Mouse (Mus musculus) spleen, adult 18-20 months (tissue): ENCODE data around the gene Sipa1l2.
"Not testable (repeated sequence)": the region's sequence is repeated elsewhere in the genome, so short reads cannot be mapped to it uniquely, and the experiment has no call there.

ENCODE experiments used
- DNase-seq, 2 experiments: peaks; one replicate each; pipeline ENCODE4 v3.0.0; 2022; ENCODE audit warnings: mixed read lengths in 2 of 2

Sipa1l2 gene

DNA sequence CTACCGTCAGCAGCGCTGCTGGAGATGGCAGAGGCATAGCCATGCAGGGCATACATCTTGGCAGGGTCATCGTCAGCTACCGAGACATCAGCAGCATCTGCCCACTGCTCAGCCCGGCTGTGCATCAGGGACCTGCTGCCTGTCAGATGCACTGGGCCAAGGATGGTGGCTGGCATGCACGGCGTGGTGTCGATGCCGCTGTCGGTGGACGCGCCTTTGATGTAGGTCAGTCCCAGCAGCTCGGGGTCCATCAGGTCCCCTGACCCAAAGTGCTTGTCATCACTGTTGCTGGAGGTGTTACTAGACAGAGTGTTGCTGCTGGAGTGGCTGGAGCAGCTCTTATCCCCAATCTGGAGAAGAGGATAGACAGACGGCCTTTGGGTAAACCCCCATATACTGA, 122.1 kb downstream of the Sipa1l2 start:
- no peak for DNase-seq

GRCm38 (mm10) chr8:125446236-125446635, 123.4 kb downstream of the Sipa1l2 start:
- no peak for DNase-seq

DNA sequence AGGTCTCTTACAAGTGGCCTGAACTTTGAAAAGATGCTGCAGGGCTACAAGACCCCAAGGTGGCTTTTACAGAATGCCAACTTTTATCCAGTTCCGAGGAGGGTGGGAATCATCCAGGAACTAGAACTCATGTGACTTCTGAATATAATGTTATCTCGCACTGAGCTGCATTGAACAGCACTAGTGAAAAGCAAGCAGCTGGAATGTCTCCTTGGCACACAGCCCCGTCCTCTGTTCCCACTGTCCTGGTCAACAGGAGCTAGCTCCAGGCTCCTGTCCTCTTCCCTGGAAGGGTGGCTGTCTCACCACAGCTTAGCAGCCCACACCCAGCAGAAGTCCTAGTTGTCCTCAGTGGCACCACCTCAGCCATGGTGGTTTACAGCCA, 124.4 kb downstream of the Sipa1l2 start:
- DNase-seq: no peak

DNA sequence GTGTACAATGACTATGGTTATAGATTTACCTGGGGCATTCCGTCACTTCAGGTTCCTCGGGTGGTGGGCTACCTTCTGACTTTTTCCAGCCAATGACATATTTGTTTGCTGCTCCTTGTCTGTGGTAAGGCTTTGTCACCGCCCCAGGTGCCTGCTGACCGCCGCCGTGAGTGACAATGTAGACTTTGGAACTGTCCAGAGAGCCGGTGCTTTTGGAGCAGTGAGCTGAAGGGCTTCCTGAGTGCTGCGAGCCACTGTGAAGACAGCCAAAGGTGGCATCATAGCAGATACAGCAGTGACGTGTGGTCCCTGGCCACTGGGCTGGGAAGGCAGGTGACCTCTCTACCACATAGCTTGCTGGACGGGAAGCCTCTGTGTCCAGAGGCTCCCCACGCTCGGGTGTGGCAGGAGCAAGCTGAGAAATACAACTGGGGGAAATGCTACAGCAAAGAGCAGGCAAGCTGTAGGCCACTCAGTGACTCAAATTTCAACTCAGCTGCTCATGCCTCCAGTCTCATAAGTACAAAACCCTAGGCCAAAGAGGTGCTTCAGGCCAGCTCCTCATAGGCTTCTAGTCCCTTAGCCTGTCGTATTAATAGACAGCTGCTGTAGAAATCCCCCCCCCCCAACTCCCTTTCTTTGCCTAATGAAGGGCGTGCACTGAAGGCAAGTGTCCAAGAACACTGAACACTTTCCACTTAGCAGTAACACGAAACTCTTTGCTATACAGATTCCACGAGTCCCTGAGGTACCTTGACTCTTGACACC, 125.0 kb downstream of the Sipa1l2 start:
- DNase-seq: no peak

GRCm38 (mm10) chr8:125435320-125436100, 134.1 kb downstream of the Sipa1l2 start:
- no peak for DNase-seq

- no peak for DNase-seq
Observed at GRCm38 (mm10) chr8:125434151-125434550, 135.5 kb downstream of the Sipa1l2 start.

- DNase-seq: no peak
Observed at GRCm38 (mm10) chr8:125431321-125431720, 138.3 kb downstream of the Sipa1l2 start.

- no peak for DNase-seq
Observed at GRCm38 (mm10) chr8:125430796-125431195, 138.8 kb downstream of the Sipa1l2 start.

- DNase-seq: no peak
Observed at GRCm38 (mm10) chr8:125428979-125429690, 140.5 kb downstream of the Sipa1l2 start.

- DNase-seq: no peak
Observed at GRCm38 (mm10) chr8:125423861-125424260, 145.7 kb downstream of the Sipa1l2 start.

DNA sequence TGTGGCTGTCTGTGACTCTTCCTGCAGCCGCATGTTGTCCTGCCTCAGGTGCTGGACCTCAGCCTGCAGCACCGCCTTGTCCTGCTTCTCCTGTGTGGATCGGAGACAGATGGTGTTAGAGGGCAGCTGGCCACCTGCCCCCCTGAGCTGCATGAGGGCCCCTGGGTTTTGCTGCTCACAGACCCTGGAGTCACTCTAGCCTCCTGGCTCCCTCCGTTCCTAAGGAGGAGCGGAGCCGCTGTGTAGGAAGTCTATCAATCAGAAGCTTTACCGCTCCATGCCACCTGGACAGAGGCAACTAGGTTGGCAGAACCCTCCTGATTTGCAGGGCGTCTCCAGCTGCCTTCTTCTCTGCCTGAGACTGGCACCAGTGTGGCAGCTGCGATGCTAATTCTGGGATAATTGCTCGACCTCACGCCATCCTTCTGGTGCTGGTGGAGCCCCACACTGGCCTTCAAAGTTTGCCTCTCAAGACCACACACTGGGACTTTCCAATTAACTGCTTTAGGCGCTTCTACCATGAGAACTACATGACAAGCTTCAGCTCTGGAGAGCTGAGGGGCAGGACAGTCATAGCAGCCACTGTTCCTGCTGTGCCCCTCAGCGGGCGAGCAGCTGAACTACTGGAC, 150.3 kb downstream of the Sipa1l2 start:
- DNase-seq: no peak

- DNase-seq: no peak
Observed at GRCm38 (mm10) chr8:125416146-125416545, 153.5 kb downstream of the Sipa1l2 start.

- DNase-seq: no peak
Observed at GRCm38 (mm10) chr8:125414651-125415050, 155.0 kb downstream of the Sipa1l2 start.

- DNase-seq: no peak
Observed at GRCm38 (mm10) chr8:125413001-125413909, 156.4 kb downstream of the Sipa1l2 start.

DNA sequence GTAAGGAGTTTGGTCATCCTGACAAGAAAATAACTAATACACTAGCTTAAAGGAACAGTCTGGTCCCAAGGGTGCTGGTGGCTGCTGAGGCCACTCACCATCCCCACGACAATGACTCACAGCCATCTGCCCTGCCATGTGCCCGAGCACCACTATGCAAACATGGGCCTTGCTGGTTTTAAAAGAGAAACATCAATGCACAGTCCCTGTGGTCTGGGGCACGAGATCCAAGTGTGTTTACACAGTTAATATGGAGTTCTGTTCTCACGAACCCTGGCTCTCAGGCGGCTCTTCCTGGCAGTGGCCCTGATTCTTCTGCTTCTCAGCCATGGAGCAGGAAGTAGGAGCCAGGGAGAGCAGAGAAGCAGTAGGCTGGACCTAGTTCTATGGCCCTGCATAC, 159.0 kb downstream of the Sipa1l2 start:
- DNase-seq: no peak

- DNase-seq: no peak
Observed at GRCm38 (mm10) chr8:125407672-125408071, 161.9 kb downstream of the Sipa1l2 start.

DNA sequence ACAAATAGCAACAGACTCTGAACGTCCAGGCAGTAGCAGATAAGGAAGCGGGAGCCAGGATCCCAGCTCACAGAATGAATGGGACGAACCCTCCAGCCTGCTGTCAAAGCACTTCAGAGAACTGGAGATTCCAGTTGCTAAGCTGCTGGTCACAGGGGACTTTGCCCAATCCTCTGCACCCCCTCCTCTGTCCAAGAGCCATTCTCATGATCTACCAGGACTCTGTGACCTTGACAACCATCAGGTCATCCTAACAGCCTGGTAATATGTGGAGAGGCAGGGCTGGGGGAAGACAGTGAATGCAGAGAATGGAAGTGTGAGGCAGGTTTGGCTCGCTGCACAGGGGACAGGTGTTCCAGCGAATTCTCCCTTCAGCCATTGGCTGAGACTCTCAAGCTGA, 163.2 kb downstream of the Sipa1l2 start:
- DNase-seq: no peak

DNA sequence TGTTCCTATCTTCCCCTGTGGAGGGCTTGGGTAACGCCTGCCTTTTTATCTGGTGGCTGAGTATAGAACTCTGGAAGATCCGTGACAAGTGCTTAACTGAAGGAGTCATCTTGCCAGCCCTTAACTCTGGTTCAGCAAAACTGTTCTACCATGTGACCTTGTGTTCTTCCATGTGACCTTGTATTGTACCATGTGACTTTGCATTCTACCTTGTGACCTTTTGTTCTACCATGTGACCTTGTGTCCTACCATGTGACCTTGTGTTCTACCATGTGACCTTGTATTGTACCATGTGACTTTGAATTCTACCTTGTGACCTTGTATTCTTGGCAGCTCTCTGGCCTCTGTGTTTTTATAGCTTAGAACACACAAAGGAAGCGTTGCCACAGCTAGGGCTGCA, 168.3 kb downstream of the Sipa1l2 start:
- no peak for DNase-seq

GRCm38 (mm10) chr8:125397981-125398380, 171.6 kb downstream of the Sipa1l2 start:
- no peak for DNase-seq

GRCm38 (mm10) chr8:125395682-125396081, 173.9 kb downstream of the Sipa1l2 start:
- DNase-seq: not testable (repeated sequence)

DNA sequence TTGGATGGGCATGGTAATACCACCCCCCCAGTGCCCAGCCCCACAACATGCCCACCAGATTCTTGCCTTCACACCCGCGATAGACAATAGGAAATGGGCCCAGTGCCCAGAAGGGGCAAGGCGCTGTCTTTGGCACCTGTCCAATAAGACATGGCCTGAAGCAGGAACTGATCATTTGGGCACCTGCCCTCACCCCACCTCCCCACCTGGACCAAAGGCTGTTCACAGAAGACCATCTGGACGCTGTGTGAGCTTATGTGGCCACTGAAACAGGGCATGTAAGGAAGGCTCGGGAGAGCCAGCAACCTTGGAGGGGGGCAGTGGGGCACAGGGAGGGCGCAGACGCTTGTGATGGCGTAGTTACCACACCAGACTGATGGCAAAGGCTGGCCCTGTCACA, 174.6 kb downstream of the Sipa1l2 start:
- no peak for DNase-seq

DNA sequence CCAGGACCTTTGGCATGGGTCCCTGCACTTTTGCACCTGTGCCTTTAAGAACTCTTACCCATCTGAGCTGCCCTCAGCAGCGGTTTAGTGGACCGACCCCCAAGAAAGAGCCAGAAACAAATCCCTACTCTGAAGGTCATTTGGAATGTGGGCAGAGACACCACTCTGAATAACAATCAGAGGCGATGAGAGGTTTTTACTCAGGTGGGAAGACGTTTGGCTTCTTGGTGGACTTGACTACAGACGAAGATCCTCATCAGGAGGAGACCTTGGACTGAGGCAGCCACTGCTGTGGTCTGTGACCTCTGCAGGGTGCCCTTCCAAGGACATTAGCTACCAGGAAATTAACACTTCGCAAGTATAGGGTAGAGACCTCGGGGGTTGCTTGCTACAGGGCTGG, 177.9 kb downstream of the Sipa1l2 start:
- no peak for DNase-seq
